Mouse (Mus musculus): ENCODE measurements around the gene Man1a. TPM values are rescaled to one million over a fixed set of nuclear protein-coding genes. Genes with fewer than 3 reads are reported as not detected.

Man1a gene
- total RNA-seq, 2 experiments from 2014 or later, result 23.4 to 25.8 TPM

- no peak for DNase-seq (ENCODE audit: low spot score in 2 of 2)
Measured at GRCm38 (mm10) chr10:53922236-53922635, 154.2 kb downstream of the Man1a start.

GRCm38 (mm10) chr10:53917517-53917916 is 158.9 kb downstream of the Man1a start:
- DNase-seq (ENCODE audit: low spot score in 2 of 2), result no peak

- DNase-seq (ENCODE audit: low spot score in 2 of 2), result no peak
Measured at GRCm38 (mm10) chr10:53915719-53916118, 160.7 kb downstream of the Man1a start.

GRCm38 (mm10) chr10:53914974-53915609 is 161.3 kb downstream of the Man1a start:
- no peak for DNase-seq (ENCODE audit: low spot score in 2 of 2)

- DNase-seq (ENCODE audit: low spot score in 2 of 2), result no peak
Measured at GRCm38 (mm10) chr10:53913546-53914312, 162.7 kb downstream of the Man1a start.

- DNase-seq (ENCODE audit: low spot score in 2 of 2), result no peak
Measured at GRCm38 (mm10) chr10:53889512-53889911, 186.9 kb downstream of the Man1a start.

- DNase-seq (ENCODE audit: low spot score in 2 of 2), result no peak
Measured at GRCm38 (mm10) chr10:53888382-53889110, 187.9 kb downstream of the Man1a start.

- DNase-seq (ENCODE audit: low spot score in 2 of 2), result no peak
Measured at GRCm38 (mm10) chr10:53886475-53886874, 189.9 kb downstream of the Man1a start.

GRCm38 (mm10) chr10:53881310-53881709 is 195.1 kb downstream of the Man1a start:
- no peak for DNase-seq (ENCODE audit: low spot score in 2 of 2)

GRCm38 (mm10) chr10:53875896-53876295 is 200.5 kb downstream of the Man1a start:
- no peak for DNase-seq (ENCODE audit: low spot score in 2 of 2)

GRCm38 (mm10) chr10:53874191-53874590 is 202.2 kb downstream of the Man1a start:
- DNase-seq (ENCODE audit: low spot score in 2 of 2), result no peak

- DNase-seq (ENCODE audit: low spot score in 2 of 2), result peak in 1 of 2 experiments; percentile 21
Measured at GRCm38 (mm10) chr10:53863486-53864357, 212.7 kb downstream of the Man1a start.

- no peak for DNase-seq (ENCODE audit: low spot score in 2 of 2)
Measured at GRCm38 (mm10) chr10:53859879-53860278, 216.5 kb downstream of the Man1a start.

- DNase-seq (ENCODE audit: low spot score in 2 of 2), result no peak
Measured at GRCm38 (mm10) chr10:53859224-53859623, 217.2 kb downstream of the Man1a start.
